Mouse (Mus musculus): ENCODE data around the gene Mbtps1. TPM values are rescaled to one million over a fixed set of nuclear protein-coding genes. Genes with fewer than 3 reads are reported as not detected.

Mbtps1 gene
- polyA plus RNA-seq, 1 experiment from 2014 or later = 61.3 TPM

DNA sequence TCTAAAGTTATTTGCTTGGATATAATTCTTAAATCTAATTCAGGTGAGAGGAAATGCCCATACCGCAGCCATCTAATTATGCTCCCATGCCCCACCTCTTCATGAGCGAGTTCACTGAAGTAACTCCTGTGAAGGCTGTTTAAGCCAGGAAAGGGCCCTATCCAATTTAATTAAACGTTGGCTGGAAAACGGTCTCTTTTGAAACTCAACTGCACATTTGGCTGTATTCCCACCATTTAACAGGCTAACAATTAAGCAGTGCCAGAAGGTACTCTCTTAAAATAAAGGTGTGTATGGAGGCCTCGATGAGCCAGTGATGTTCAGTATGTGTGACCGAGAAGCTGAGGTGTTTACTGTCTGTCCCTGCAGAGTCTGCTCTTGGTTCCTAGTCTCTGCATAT lies 2.7 kb downstream of the Mbtps1 start:
- Histone ChIP-seq H3K36me3 (peaks cover 6% of the 10 kb centered on the region; the same call in 1 of the 2 replicates), H3K27ac (no peak overlapping the region), H3K9me3 (no peaks in the 10 kb centered on the region), H3K4me3 (no peak overlapping the region), H3K9ac (no peak overlapping the region; the same call in 1 of the 2 replicates), H3K27me3 (no peaks in the 10 kb centered on the region), H3K4me2 (no peak overlapping the region), H3K4me1 (replicated peaks) (peaks cover 38% of the 10 kb centered on the region)
- ATAC-seq (ENCODE audit: low FRiP score) = no peak
- WGBS = 83% methylated on average over 6 of the region's 6 CpGs

DNA sequence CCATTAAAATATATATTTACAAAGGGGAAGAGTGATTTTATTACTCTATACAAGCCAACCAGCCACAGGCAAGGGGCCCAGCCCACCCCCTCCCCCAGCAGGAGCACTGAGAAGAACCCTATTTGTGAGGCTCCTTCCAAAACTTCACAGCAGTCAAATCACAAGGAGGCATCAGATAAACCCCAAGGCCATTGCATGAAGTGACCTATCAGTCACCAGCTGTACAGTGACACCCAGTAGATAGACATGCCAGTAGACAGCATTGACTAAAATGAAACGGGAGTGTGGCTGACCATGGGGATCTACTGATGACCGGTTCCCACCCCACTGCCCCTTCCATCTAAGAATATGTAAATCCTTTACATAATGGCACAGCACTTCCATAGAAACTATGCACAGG lies 5.6 kb downstream of the Mbtps1 start:
- peaks cover 37% of the 10 kb centered on the region for H3K4me1 ChIP-seq (replicated peaks)
- H3K9me3 ChIP-seq = no peaks in the 10 kb centered on the region
- H3K9ac ChIP-seq = no peak overlapping the region
- 86% methylated on average over 2 of the region's 2 CpGs for WGBS
- no peak for ATAC-seq (ENCODE audit: low FRiP score)
- no peak overlapping the region for H3K4me2 ChIP-seq
- H3K27ac ChIP-seq = no peak overlapping the region
- no peaks in the 10 kb centered on the region for H3K27me3 ChIP-seq
- H3K4me3 ChIP-seq = no peak overlapping the region
- no peaks in the 10 kb centered on the region for H3K36me3 ChIP-seq

- Histone ChIP-seq H3K4me3 (no peak overlapping the region), H3K27me3 (no peaks in the 10 kb centered on the region), H3K9me3 (no peaks in the 10 kb centered on the region), H3K4me2 (no peak overlapping the region), H3K27ac (no peak overlapping the region), H3K36me3 (peaks cover 35% of the 10 kb centered on the region), H3K9ac (no peak overlapping the region), H3K4me1 (replicated peaks) (peaks cover 9% of the 10 kb centered on the region; the same call in 1 of the 2 replicates)
- ATAC-seq (ENCODE audit: low FRiP score) = no peak
- 84% methylated on average over 7 of the region's 7 CpGs for WGBS
Measured at GRCm38 (mm10) chr8:119548560-119549113, 9.9 kb downstream of the Mbtps1 start.

DNA sequence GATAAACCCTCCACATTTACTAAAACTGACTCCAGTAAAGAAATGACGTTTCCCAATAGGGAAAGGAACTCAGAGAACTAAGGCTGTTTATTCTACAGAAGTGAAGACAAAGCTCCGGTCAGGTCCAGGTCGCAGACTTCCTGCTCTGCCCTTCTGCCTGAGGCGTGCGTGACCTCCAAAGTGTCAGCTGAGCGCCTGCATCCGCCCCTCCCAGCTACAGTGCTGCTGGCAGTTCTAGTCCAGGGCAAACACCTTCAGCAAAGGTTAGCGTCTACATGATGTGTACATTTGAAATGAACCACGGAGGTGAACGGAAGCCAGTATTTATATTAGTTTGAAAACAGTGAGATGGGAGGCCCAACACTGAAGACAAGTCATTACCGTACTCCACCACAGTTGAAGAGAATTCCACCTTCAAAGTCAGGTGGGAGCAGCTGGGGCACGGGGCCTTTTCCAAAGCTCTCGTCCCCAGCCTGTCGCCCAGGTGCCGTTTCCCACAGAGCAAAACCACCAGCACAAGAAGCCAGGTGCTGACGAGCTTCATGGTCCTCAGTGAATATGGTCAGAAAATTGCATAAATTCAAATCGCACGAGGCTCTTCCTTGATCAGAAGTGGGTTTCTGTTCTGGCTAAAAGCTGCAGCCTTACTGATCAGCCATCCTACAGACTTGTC lies 11.4 kb downstream of the Mbtps1 start:
- Histone ChIP-seq H3K9ac (no peak overlapping the region), H3K36me3 (peaks cover 49% of the 10 kb centered on the region)
- no peak for ATAC-seq (ENCODE audit: low FRiP score)

GRCm38 (mm10) chr8:119545791-119546190 lies 12.7 kb downstream of the Mbtps1 start:
- Histone ChIP-seq H3K27ac (no peak overlapping the region), H3K9ac (no peak overlapping the region), H3K27me3 (no peaks in the 10 kb centered on the region), H3K4me1 (replicated peaks) (0 out of 2 replicates have a peak, but pooled peaks cover 4% of the 10 kb centered on the region), H3K36me3 (peaks cover 62% of the 10 kb centered on the region), H3K4me3 (no peak overlapping the region), H3K9me3 (no peaks in the 10 kb centered on the region), H3K4me2 (no peak overlapping the region)
- 94% methylated on average over 6 of the region's 6 CpGs for WGBS
- ATAC-seq (ENCODE audit: low FRiP score) = no peak

More for the DNA sequence above, 11.4 kb downstream of the Mbtps1 start:
- no peaks in the 10 kb centered on the region for H3K9me3 ChIP-seq
- H3K4me2 ChIP-seq = no peak overlapping the region
- no peaks in the 10 kb centered on the region for H3K27me3 ChIP-seq
- no peak overlapping the region for H3K4me3 ChIP-seq
- H3K27ac ChIP-seq = no peak overlapping the region
- H3K4me1 ChIP-seq (replicated peaks) = 0 out of 2 replicates have a peak, but pooled peaks cover 4% of the 10 kb centered on the region
- 89% methylated on average over 18 of the region's 18 CpGs for WGBS

- H3K9ac ChIP-seq = no peak overlapping the region
- H3K9me3 ChIP-seq = no peaks in the 10 kb centered on the region
- H3K27ac ChIP-seq = no peak overlapping the region
- no peaks in the 10 kb centered on the region for H3K4me1 ChIP-seq (replicated peaks)
- H3K36me3 ChIP-seq = peaks cover 68% of the 10 kb centered on the region
- H3K4me3 ChIP-seq = no peak overlapping the region
- 83% methylated on average over 6 of the region's 6 CpGs for WGBS
- H3K4me2 ChIP-seq = no peak overlapping the region
- ATAC-seq (ENCODE audit: low FRiP score) = no peak
- H3K27me3 ChIP-seq = no peaks in the 10 kb centered on the region
Measured at GRCm38 (mm10) chr8:119545180-119545579, 13.4 kb downstream of the Mbtps1 start.

- Histone ChIP-seq H3K27me3 (no peaks in the 10 kb centered on the region), H3K36me3 (peaks cover 74% of the 10 kb centered on the region), H3K4me3 (no peak overlapping the region), H3K4me1 (replicated peaks) (no peaks in the 10 kb centered on the region), H3K9ac (no peak overlapping the region), H3K9me3 (no peaks in the 10 kb centered on the region), H3K4me2 (no peak overlapping the region), H3K27ac (no peak overlapping the region)
- WGBS = 84% methylated on average over 3 of the region's 3 CpGs
- ATAC-seq (ENCODE audit: low FRiP score) = no peak
Measured at GRCm38 (mm10) chr8:119544606-119545005, 13.9 kb downstream of the Mbtps1 start.

DNA sequence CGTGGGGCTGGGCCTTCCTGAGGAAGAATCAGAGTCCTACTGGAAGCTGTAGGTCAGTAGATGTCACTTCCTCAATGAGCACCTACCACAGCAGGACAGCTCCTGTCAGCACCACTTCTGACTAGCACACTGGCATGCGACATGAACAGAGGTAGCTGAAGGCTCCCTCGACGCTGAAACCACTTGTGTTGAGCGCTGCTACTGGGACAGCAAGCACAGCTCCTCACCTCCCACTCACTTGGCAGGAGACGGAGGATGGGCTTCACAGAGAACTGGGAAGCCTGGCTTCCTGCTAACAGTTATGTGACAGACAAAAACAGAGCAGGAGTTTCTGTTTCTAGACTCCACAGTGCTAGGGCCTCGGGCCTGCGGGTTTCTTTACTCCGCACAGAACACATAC lies 26.6 kb downstream of the Mbtps1 start:
- Histone ChIP-seq H3K27me3 (no peaks in the 10 kb centered on the region), H3K9me3 (no peaks in the 10 kb centered on the region), H3K4me2 (no peak overlapping the region), H3K4me3 (no peak overlapping the region), H3K4me1 (replicated peaks) (no peaks in the 10 kb centered on the region), H3K36me3 (peaks cover 99% of the 10 kb centered on the region), H3K27ac (no peak overlapping the region), H3K9ac (no peak overlapping the region; the same call in 1 of the 2 replicates)
- 92% methylated on average over 9 of the region's 9 CpGs for WGBS
- no peak for ATAC-seq (ENCODE audit: low FRiP score)

- peaks cover 99% of the 10 kb centered on the region for H3K36me3 ChIP-seq
- no peaks in the 10 kb centered on the region for H3K9me3 ChIP-seq
- no peak overlapping the region for H3K4me2 ChIP-seq
- no peak overlapping the region for H3K27ac ChIP-seq
- no peak overlapping the region for H3K4me3 ChIP-seq
- H3K9ac ChIP-seq = no peak overlapping the region
- ATAC-seq (ENCODE audit: low FRiP score) = no peak
- H3K27me3 ChIP-seq = no peaks in the 10 kb centered on the region
- 88% methylated on average over 3 of the region's 3 CpGs for WGBS
- H3K4me1 ChIP-seq (replicated peaks) = no peaks in the 10 kb centered on the region
Measured at GRCm38 (mm10) chr8:119531397-119531796, 27.1 kb downstream of the Mbtps1 start.

DNA sequence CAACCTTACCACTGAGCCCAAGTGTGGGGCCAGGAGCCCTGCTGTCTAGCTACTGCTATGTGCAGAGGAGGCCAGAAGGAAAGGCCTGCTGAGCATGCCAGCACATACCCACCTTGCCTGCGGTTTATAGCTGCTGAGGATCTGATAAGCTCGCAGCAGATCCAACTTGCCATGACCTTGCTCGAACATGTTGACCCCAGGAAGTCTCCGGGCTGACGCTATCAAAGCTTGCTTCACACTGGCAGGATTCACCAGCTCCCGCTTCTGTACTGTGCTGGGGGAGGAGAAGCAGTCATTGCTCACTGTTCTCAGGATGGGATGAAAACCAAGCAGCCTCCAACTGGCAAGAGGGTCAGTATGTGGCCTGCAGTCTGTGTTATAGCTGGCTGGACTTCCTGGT lies 27.6 kb downstream of the Mbtps1 start:
- H3K27me3 ChIP-seq = no peaks in the 10 kb centered on the region
- 94% methylated on average over 6 of the region's 6 CpGs for WGBS
- no peaks in the 10 kb centered on the region for H3K9me3 ChIP-seq
- H3K4me3 ChIP-seq = no peak overlapping the region
- ATAC-seq (ENCODE audit: low FRiP score) = no peak
- H3K36me3 ChIP-seq = peaks cover 98% of the 10 kb centered on the region
- H3K4me1 ChIP-seq (replicated peaks) = no peaks in the 10 kb centered on the region
- H3K27ac ChIP-seq = no peak overlapping the region
- H3K4me2 ChIP-seq = no peak overlapping the region
- no peak overlapping the region for H3K9ac ChIP-seq

- Histone ChIP-seq H3K4me1 (replicated peaks) (no peaks in the 10 kb centered on the region), H3K9me3 (no peaks in the 10 kb centered on the region), H3K4me3 (no peak overlapping the region), H3K4me2 (no peak overlapping the region), H3K36me3 (peaks cover 98% of the 10 kb centered on the region), H3K27ac (no peak overlapping the region), H3K27me3 (no peaks in the 10 kb centered on the region), H3K9ac (no peak overlapping the region)
- ATAC-seq (ENCODE audit: low FRiP score) = no peak
- 95% methylated on average over 7 of the region's 7 CpGs for WGBS
Measured at GRCm38 (mm10) chr8:119528762-119529161, 29.8 kb downstream of the Mbtps1 start.

DNA sequence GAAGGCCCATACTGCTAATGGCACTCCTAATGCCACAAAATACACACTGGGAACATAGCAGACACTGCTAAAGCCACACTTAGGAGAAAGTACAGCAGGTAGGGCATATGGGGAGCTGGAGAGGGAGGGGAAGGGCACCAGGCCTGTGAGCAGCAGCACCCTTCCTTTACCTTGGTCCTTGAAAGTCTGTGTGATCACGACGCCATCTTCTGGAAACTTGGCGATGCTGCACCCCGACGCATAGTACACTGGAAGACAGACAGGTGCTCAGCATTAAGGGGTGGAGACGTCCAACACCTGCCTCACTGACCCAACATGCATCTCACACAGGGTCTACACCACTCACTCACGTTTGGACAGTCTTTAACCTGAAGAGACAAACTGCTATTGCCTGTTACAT lies 38.4 kb downstream of the Mbtps1 start:
- H3K4me3 ChIP-seq = no peak overlapping the region
- H3K4me2 ChIP-seq = no peak overlapping the region
- H3K4me1 ChIP-seq (replicated peaks) = peaks cover 16% of the 10 kb centered on the region
- peaks cover 95% of the 10 kb centered on the region for H3K36me3 ChIP-seq
- no peak overlapping the region for H3K27ac ChIP-seq
- no peaks in the 10 kb centered on the region for H3K27me3 ChIP-seq
- H3K9me3 ChIP-seq = no peaks in the 10 kb centered on the region
- ATAC-seq (ENCODE audit: low FRiP score) = no peak
- no peak overlapping the region for H3K9ac ChIP-seq
- WGBS = 79% methylated on average over 7 of the region's 7 CpGs

DNA sequence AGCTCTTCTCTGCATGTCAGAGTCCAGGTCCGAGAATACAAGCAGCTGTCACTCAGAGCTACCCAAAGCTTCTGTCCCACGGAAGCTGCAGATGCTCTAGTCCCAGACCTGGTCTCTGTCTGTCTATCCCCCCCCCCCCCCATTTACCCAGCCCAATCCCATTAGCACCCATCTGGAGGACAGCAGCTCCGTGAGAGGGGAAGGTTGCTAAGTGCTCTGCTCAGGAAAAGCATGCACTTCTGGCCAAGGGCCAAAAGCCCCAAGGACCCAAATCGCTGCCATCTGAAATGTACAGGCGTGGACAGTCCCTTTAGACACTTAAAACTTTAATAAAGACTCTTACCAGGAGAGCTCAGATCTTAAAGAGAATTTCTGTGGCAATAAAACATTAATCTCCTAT lies 41.9 kb downstream of the Mbtps1 start:
- WGBS = 58% methylated on average over 5 of the region's 5 CpGs
- ATAC-seq (ENCODE audit: low FRiP score) = no peak
- Histone ChIP-seq H3K36me3 (peaks cover 98% of the 10 kb centered on the region), H3K4me2 (no peak overlapping the region), H3K27ac (no peak overlapping the region), H3K9me3 (no peaks in the 10 kb centered on the region), H3K27me3 (no peaks in the 10 kb centered on the region), H3K4me1 (replicated peaks) (peaks cover 16% of the 10 kb centered on the region), H3K4me3 (no peak overlapping the region), H3K9ac (no peak overlapping the region)

All from hindbrain, embryonic 13.5 days (tissue).